In genomic region chr17:65845423-65845822, GRCm38 (mm10) we compare ENCODE assay signal across 16 mouse cellular contexts.
"Had no signal": no experiment of that assay in that cellular context is flagged by ENCODE, and none has a peak within 500 bp of the region (broad histone marks: within the 10 kb centered on the region; RNA-seq: fewer than 3 reads in every experiment).

No protein-coding gene starts in this region.

- H3K9me3 ChIP-seq: neural tube, embryonic 13.5 days; neural tube, embryonic 15.5 days; stomach, embryonic 15.5 days had no signal

- DNase-seq: retina, postnatal 1 day; right cerebral cortex, adult 18-20 months; right cerebral cortex, postnatal 14 days; right cerebral cortex, postnatal 25 days; right cerebral cortex, postnatal 4 days; spleen, adult 18-20 months; thymus, adult 18-20 months; thymus, adult 2 months; thymus, postnatal 14 days; thymus, postnatal 25 days; thymus, postnatal 36 days; thymus, postnatal 4 days had no signal

- H3K4me2 ChIP-seq: neural tube, embryonic 13.5 days; neural tube, embryonic 15.5 days; stomach, embryonic 15.5 days had no signal

- H3K9ac ChIP-seq: neural tube, embryonic 13.5 days; neural tube, embryonic 15.5 days; stomach, embryonic 15.5 days had no signal

- H3K4me3 ChIP-seq: neural tube, embryonic 13.5 days; neural tube, embryonic 15.5 days; stomach, embryonic 15.5 days had no signal

- H3K4me1 ChIP-seq: stomach, embryonic 15.5 days had no signal

- H3K27ac ChIP-seq: neural tube, embryonic 13.5 days; neural tube, embryonic 15.5 days; stomach, embryonic 15.5 days; stomach, postnatal 0 days had no signal

- H3K27me3 ChIP-seq: neural tube, embryonic 13.5 days; neural tube, embryonic 15.5 days; stomach, embryonic 15.5 days had no signal
